Mouse (Mus musculus): Measurements from ENCODE around the gene Slc27a1.

GRCm38 (mm10) chr8:71613418-71613817, 44.7 kb downstream of the Slc27a1 start:
- TF ChIP-seq CTCF (IDR thresholded peaks at IDR 0.05; ENCODE audit: low read depth, low read length), result no peak
- TF ChIP-seq POLR2A (IDR thresholded peaks at IDR 0.05; ENCODE audit: borderline replicate concordance, low read depth, low read length), result no peak

Measured in bone marrow macrophage, adult 2 months (primary cell).